Mouse (Mus musculus) bone marrow, adult 2 months (tissue): ENCODE measurements around the gene Olah.

Source experiments
- CTCF ChIP-seq: fragments of 200-500 bp; IDR thresholded peaks from 2 replicates; pipeline ENCODE4 v1.5.1; 2011; ENCODE audit warnings: low read length, control low read depth; ENCODE audit not compliant: control insufficient read depth, insufficient read depth
- POLR2A ChIP-seq: fragments of 200-500 bp; IDR thresholded peaks from 2 replicates; pipeline ENCODE4 v1.6.1; 2011; ENCODE audit warnings: low read depth, mild to moderate bottlenecking, control low read depth, low read length, borderline replicate concordance; ENCODE audit not compliant: control insufficient read depth

DNA sequence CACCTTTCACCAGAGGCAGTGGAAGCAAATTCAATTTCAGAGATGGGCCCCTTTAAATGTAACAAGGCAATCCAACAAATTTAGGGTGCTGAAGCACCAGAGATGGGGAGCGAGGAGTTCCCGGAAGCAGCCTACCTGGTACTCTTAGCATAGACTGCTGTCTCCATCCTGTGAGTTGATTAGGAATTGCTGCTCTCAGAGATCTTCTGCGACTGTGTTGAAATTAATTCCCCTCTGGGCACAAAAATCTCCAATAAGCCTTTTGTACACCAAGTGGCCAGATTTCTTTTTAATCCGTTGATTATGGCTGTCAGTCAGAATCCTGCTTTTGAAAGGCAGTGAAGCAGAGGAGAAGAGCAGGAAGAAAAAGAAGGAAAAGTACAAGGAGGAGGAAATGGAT is 31.9 kb downstream of the Olah start:
- TF ChIP-seq CTCF (no peak), POLR2A (no peak)
